Mouse (Mus musculus): ENCODE data around the gene Gm7579. TPM values are rescaled to one million over a fixed set of nuclear protein-coding genes. Genes with fewer than 3 reads are reported as not detected.

Gm7579 gene
- not detected for total RNA-seq (2023)

GRCm38 (mm10) chr7:142211559-142211958 is at the start of gene Gm7579:
TSS of gene Gm7579 (plus strand) at chr7:142211859.

GRCm38 (mm10) chr7:142165639-142166038 is 46.0 kb upstream of the Gm7579 start, which contains the start of gene Gm4553:
TSS of gene Gm4553 (minus strand) at chr7:142165739.

GRCm38 (mm10) chr7:142175905-142176304 is 35.8 kb upstream of the Gm7579 start, which contains the start of gene Krtap5-2:
TSS of gene Krtap5-2 (minus strand) at chr7:142176005.

GRCm38 (mm10) chr7:142190289-142190688 is 21.4 kb upstream of the Gm7579 start, which contains the start of gene Gm10153:
TSS of gene Gm10153 (minus strand) at chr7:142190389.

GRCm38 (mm10) chr7:142201064-142201463 is 10.6 kb upstream of the Gm7579 start, which contains the start of gene Krtap5-3:
TSS of gene Krtap5-3 (plus strand) at chr7:142201364.

GRCm38 (mm10) chr7:142229871-142230270 is 18.2 kb downstream of the Gm7579 start, which contains the start of gene Krtap5-5:
TSS of gene Krtap5-5 (minus strand) at chr7:142229971.

GRCm38 (mm10) chr7:142240978-142241377 is 29.3 kb downstream of the Gm7579 start, which contains the start of gene Gm40460:
TSS of gene Gm40460 (minus strand) at chr7:142241078.

GRCm38 (mm10) chr7:142258254-142258653 is 46.6 kb downstream of the Gm7579 start, which contains the start of gene Gm2431:
TSS of gene Gm2431 (minus strand) at chr7:142258354.

Other genes with a start within 250 kb of the Gm7579 start
- 82.7 TPM for gene Mob2, start 150.8 kb upstream of the Gm7579 start, total RNA-seq (2023)
- 7.7 TPM for gene Dusp8, start 116.0 kb upstream of the Gm7579 start, total RNA-seq (2023)
- not detected for gene Gm45618, start 91.1 kb upstream of the Gm7579 start, total RNA-seq (2023)
- gene Gm39115, start 75.8 kb upstream of the Gm7579 start, total RNA-seq (2023) = not detected
- not detected for gene Gm45337, start 67.3 kb upstream of the Gm7579 start, total RNA-seq (2023)
- not detected for gene Gm29735, start 54.7 kb upstream of the Gm7579 start, total RNA-seq (2023)
- not detected for gene Gm4553, start 46.1 kb upstream of the Gm7579 start, total RNA-seq (2023)
- not detected for gene Krtap5-2, start 35.9 kb upstream of the Gm7579 start, total RNA-seq (2023)
- not detected for gene Gm10153, start 21.5 kb upstream of the Gm7579 start, total RNA-seq (2023)
- gene Krtap5-3, start 10.5 kb upstream of the Gm7579 start, total RNA-seq (2023) = not detected
- gene Krtap5-5, start 18.1 kb downstream of the Gm7579 start, total RNA-seq (2023) = not detected
- not detected for gene Gm40460, start 29.2 kb downstream of the Gm7579 start, total RNA-seq (2023)
- not detected for gene Gm2431, start 46.5 kb downstream of the Gm7579 start, total RNA-seq (2023)
- not detected for gene Gm4559, start 62.5 kb downstream of the Gm7579 start, total RNA-seq (2023)
- gene Krtap5-1, start 85.3 kb downstream of the Gm7579 start, total RNA-seq (2023) = not detected
- gene Krtap5-4, start 91.7 kb downstream of the Gm7579 start, total RNA-seq (2023) = not detected
- 4.6 TPM for gene Ifitm10, start 161.9 kb downstream of the Gm7579 start, total RNA-seq (2023)
- 3.8 TPM for gene Gm49369, start 170.8 kb downstream of the Gm7579 start, total RNA-seq (2023)
- 184 TPM for gene Ctsd, start 176.2 kb downstream of the Gm7579 start, total RNA-seq (2023)
- gene Syt8, start 223.0 kb downstream of the Gm7579 start, total RNA-seq (2023) = not detected
- gene Tnni2, start 229.9 kb downstream of the Gm7579 start, total RNA-seq (2023) = not detected
- 467 TPM for gene Lsp1, start 248.9 kb downstream of the Gm7579 start, total RNA-seq (2023)